Mouse (Mus musculus) natural killer cell, adult 2 months (primary cell): ENCODE results near the gene Stk39.

ENCODE experiments used
- DNase-seq, 2 experiments: peaks; one replicate each; pipeline ENCODE4 v3.0.0; 2022; ENCODE audit warnings: low spot score in 2 of 2

Stk39 gene

DNA sequence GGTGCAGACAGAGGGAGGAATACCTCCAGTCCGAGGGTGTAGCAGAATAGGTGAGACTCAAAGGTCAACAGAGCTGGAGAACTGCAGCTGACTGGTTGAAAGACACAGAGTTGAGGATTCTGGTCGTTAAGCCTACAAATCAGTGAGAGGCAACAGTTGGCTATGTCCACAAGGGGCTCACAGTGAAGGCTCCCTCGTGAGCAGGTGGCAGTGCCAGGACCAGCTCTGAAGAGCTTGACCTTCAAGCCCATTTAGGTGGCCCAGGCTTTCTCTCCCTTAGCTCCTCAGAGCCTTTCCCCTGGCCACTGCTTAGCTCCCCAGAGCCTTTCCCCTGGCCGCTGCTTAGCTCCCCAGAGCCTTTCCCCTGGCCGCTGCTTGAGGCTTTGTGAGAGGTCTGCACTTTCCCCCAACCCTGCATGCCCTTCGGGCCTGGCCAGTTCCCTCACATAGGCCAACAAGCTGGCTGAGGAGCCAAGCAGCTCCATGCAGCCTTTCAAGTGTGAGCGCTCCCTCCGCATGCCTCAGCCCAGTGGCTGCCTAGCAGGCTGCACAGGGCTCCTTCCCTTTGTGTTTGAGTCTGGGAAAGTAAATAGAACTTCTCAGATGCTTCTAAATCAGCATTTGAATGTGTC, 125.3 kb downstream of the Stk39 start:
- no peak for DNase-seq

DNA sequence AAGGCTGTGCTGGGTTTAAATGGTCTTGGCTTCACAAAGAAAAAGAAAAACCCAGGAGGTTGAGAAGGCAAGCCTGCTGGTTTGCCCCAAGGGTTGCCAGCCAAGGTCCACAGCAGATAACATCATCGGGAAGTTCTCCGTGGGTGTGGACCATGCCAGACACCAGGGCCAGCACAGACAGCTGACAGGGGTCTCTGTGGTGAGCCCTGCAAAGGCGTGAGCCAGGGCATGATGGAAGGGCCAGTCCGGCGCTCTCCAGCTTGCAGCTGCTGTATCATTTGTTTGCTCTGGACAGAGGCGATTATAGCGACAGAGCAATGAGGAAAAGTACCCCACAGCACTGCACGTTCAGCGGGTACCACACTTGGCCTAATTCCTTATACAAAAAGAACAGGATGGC, 126.8 kb downstream of the Stk39 start:
- no peak for DNase-seq

DNA sequence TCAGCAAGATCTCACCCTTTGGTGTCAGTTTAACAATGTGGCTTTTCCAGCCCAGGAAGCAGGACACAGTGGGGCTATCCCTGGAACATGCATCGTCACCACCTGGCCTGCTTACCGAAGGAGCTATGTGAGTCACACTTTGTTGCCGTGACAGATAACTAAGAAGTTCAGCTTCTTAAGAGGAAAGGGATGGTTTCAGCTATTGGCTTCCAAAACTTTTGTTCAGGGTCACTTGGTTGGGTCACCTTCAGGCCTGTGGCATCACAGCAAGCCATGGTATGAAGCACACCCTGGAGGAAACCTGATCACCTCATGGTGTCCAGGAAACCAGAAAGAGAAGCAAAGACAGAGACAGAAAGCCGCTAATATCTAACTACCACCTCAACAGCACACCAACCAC, 128.3 kb downstream of the Stk39 start:
- DNase-seq = no peak

DNA sequence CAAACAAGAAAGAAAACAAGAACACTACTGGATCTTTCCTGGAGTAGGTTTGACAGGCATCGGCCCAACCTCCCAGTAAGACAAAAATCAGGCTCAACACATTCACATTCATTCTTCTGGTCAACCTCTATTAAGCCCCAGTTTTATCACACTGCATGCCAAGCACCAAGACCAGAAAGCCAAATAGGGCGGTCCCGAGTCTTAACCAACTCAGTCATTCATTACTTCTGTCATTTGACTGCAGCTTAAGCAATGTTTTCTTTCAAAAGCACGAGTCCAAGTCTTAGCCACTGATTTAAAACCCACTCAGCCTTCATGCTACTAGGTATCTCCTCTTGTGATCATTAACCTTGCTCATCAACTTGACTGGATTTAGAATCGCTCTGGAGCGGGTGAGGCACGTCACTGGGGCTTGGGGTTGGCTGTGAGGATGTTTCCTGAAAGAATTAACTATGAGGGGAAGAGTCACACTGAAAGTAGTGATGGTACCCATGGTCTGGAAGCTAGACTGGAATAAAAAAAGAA, 129.9 kb downstream of the Stk39 start:
- DNase-seq = no peak

DNA sequence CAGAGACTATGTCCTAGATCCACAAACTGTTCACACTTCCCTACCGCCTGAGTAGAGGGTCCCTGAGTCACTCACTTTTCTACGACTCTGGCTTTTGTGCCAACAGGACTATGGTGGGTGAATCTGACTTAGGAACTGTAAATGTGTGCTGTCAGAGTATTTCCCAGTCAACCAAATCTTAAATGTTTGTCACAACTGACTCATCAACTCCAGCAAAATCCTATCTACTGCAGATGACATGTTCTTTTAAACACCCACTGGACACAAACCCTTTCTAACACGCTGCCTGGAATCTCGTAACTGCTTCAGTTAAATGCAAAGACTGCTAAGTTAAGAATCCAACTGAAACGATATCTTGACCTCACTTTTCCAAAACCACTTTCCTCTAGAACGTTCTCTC, 135.2 kb downstream of the Stk39 start:
- no peak for DNase-seq

DNA sequence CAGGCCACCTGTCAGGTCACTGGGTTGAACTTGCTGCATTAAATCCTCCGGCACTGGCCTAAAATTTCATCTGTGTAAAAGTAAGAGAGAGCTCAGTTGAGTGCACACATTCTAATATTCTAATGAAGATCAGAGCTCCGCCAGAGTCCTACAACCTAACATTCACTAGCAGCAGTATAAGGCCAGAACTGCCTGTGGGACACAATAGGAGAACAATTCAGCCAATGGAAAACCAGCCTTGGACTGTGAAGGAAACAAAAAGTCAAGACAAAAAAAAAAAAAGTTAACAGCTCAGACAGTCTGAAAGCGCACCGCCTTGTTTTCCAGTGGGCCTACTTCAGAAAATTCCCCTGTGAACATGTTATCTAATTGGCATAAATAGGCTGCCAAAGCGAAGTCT, 137.1 kb downstream of the Stk39 start:
- no peak for DNase-seq

DNA sequence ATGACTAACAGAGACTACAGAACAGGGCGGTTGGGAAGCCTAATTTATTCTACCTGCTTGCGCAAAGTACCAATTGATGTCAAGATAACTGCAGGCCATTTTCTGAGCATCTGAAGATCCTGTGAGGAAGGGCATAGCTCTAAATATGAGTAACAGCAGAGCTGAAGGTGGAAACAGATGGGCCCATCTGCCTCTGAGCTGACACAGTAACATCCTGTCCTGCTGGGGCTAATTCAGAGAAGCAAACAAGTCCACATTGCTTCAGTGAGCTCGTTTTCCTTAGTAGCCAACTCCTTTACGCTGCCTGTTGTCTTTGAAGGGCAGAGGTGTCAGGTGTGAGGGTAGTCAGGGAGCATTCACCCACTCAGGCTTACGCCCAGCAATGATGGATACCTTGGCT, 146.8 kb downstream of the Stk39 start:
- DNase-seq = no peak

GRCm38 (mm10) chr2:68321230-68321629, 150.8 kb downstream of the Stk39 start:
- DNase-seq = no peak

DNA sequence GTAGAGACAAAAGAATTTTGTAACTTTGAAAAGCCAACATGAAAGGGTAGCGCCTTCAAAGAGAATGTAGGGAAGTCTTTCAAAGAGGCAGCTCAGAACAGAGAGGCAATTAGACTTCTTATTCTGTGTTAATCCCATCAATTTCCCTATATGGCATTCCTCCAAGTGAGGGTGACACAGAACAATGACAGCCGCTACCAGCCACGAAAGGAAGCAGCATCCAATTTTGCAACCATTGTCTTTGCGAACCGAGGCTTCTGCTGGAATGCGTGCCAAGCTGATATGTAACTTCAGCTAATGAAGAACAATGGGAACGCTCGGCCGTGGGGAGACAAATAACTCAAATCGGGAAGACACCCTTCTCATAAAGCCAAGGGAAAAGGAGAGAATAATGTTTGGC, 151.4 kb downstream of the Stk39 start:
- DNase-seq = no peak

GRCm38 (mm10) chr2:68318452-68318851, 153.6 kb downstream of the Stk39 start:
- DNase-seq = no peak

- DNase-seq = no peak
These were observed 154.2 kb downstream of the Stk39 start for GRCm38 (mm10) chr2:68317895-68318294.

GRCm38 (mm10) chr2:68317452-68317851, 154.6 kb downstream of the Stk39 start:
- no peak for DNase-seq

- no peak for DNase-seq
These were observed 156.8 kb downstream of the Stk39 start for GRCm38 (mm10) chr2:68315258-68315657.

DNA sequence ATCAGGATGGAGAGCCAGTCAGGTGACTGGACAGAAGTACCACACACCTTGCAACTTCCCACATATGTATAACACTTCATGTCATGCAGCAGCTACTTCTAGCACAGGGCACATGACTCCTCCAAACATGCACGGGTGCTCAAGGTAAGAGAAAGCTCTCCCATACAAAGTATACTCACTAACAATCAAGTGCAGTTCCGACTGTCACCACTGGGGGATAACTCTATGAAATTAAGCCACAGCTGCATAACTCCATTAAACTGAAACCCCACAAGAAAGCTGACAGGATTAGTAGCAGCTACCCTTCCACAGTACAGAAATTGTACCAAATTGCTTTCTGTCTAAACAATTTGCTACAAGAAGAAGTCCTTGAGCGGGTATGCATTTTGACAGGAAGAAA, 161.9 kb downstream of the Stk39 start:
- DNase-seq = peak in 1 of 2 experiments; percentile 6

DNA sequence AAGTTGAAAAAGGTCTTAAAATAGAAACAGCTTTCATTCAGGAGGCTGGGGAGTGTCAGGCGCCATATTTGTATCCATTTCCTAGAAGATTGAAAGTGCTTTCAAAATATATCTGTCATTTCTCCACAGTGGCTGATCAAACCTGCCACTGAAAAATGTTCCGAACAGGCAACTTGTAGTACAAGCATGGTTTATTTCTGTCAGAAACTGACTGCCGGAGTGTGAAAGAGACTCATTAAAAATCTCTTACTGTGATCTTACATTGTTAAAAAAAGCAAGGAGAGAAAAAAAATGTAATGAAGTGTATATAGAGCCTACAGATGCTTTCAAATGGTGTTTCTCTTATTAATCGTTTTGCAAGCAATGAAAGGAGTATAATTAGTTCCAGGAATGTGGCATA, 165.5 kb downstream of the Stk39 start:
- DNase-seq = no peak

GRCm38 (mm10) chr2:68304771-68305460, 167.2 kb downstream of the Stk39 start:
- no peak for DNase-seq

DNA sequence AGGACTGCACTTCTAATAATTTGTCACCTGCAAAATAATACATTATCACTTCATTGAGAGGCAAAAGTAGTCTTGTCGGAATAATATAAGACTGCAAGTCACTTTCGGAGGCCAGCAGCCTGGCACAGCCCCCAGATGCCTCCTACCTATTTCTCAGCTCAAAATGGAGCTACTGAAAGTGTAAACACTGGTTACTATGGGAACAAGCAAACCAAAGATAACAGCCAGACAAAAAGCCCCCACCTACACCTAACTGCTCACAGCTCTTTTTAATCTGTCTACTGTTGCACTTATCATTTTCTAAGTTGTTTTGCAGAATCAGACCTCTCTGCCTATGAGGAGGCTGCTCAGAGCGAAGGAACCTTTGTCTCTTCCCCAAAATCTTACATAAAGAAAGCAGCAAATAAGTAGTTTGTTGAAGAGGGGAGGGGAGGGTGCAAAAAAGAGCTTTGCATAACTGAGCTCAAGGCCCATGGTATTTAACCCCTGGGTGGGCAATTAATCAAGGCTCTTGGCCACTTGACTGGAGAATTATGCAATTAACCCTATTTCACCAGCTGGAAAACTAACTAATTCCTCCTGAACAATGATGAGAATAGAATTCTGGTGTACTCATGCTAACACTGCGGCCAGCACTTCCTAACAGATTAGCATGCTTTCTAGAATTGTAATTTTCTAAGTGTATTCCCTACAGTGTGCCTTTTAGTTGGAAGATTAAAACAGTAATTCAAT, 170.1 kb downstream of the Stk39 start:
- no peak for DNase-seq

- DNase-seq = no peak
These were observed 173.7 kb downstream of the Stk39 start for GRCm38 (mm10) chr2:68298356-68298755.

GRCm38 (mm10) chr2:68297955-68298354, 174.1 kb downstream of the Stk39 start:
- no peak for DNase-seq

DNA sequence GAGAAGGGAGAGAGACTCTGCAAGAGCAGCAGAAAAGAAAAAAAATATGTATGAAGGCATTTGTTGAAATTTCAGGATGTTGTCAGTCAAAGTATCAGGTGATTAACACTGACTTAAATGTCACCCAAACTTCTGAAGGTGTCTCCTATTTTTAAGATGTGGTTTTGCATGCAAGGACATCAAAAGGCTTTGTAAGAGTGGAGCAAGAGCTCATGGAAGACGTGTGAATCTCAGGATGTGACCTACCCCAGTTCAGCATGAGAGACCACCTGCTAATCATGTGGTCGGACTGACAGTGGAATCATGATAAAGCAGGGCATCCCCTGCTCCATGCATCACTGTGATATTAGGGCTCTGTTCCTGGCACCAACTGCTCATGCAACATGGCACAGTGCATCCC, 175.3 kb downstream of the Stk39 start:
- peak in 1 of 2 experiments; percentile 3 for DNase-seq

- no peak for DNase-seq
These were observed 179.3 kb downstream of the Stk39 start for GRCm38 (mm10) chr2:68292539-68293320.

- no peak for DNase-seq
These were observed 180.2 kb downstream of the Stk39 start for GRCm38 (mm10) chr2:68291895-68292294.
